Mouse (Mus musculus): Measurements from ENCODE around the gene Megf6. TPM values are rescaled to one million over a fixed set of nuclear protein-coding genes. Genes with fewer than 3 reads are reported as not detected.
A peak's percentile ranks its signal among the peaks of the same experiment; 100 is the strongest.

Megf6 gene
- total and polyA plus RNA-seq, 3 experiments = not detected

DNA sequence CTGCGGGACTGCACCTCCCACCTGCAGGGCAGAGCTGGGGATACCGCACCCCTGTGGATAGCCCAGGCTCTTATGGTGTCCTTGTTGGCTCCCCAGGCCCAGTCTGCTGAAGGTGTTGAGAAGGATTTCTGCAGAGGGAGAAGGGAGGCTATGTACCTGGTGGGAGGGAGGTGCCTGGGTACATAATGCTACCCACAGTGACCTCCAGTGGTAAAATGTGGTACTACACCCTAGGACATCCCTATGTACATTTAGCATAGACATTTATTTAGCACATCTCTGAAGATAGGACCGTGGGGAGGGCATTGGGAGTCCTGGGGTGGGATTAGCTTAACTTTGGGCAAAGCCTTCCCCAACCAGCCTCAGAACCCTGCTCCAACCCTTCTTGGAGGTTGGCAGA lies 102.5 kb downstream of the Megf6 start:
- in situ Hi-C loops (cut with MboI; ENCODE audit: low pct_ligation_motif_present, low pct_unique_long_range_greater_than_20kb, low sequenced_read_pairs) (no loop called here), dilution Hi-C loops (cut with MboI; ENCODE audit: extremely low pct_ligation_motif_present, extremely low pct_unique_long_range_greater_than_20kb, low sequenced_read_pairs) (no loop called here)
- Histone ChIP-seq H3K9me3 (replicated peaks; ENCODE audit: low read length) (peaks cover 96% of the 10 kb centered on the region), H3K9ac (ENCODE audit: insufficient read depth, low read depth) (no peak overlapping the region), H3K27me3 (replicated peaks) (no peaks in the 10 kb centered on the region), H3K36me3 (replicated peaks in 1 of 2; ENCODE audit: control insufficient read depth in 1 of 2, insufficient read depth in 1 of 2, low read length in 1 of 2) (no peaks in the 10 kb centered on the region), H3K4me2 (ENCODE audit: insufficient read depth, low read depth, poor library complexity, severe bottlenecking) (no peak overlapping the region), H3K4me3 (replicated peaks in 1 of 3; ENCODE audit: low read depth in 2 of 3, low read length in 2 of 3, poor library complexity in 1 of 3) (no peak overlapping the region), H3K79me2 (replicated peaks; ENCODE audit: control insufficient read depth, extremely low read depth, insufficient read depth, poor library complexity, severe bottlenecking) (no peaks in the 10 kb centered on the region), H3K27ac (ENCODE audit: insufficient read depth, low read depth) (no peak overlapping the region), H3K4me1 (ENCODE audit: control insufficient read depth in 1 of 2, insufficient read depth in 2 of 2) (no peaks in the 10 kb centered on the region)
- TF ChIP-seq NRF1 (IDR thresholded peaks at IDR 0.05; ENCODE audit: low read depth, low read length) (no peak), CTCF (conservative IDR thresholded peaks at IDR 0.05 in 1 of 2, IDR thresholded peaks at IDR 0.05 in 1 of 2; ENCODE audit: low read depth in 2 of 2, low read length in 2 of 2) (peak in 1 of 2 experiments; percentile 17; a peak in 1 of 4 replicates)
- peak; percentile 1 for DNase-seq (ENCODE audit: extremely low read depth)

GRCm38 (mm10) chr4:154279481-154279880 lies 109.0 kb downstream of the Megf6 start:
- dilution Hi-C loops (cut with MboI; ENCODE audit: extremely low pct_ligation_motif_present, extremely low pct_unique_long_range_greater_than_20kb, low sequenced_read_pairs) = no loop called here
- H3K4me2 ChIP-seq (ENCODE audit: insufficient read depth, low read depth, poor library complexity, severe bottlenecking) = no peak overlapping the region
- no peaks in the 10 kb centered on the region for H3K4me1 ChIP-seq (ENCODE audit: control insufficient read depth in 1 of 2, insufficient read depth in 2 of 2)
- H3K79me2 ChIP-seq (replicated peaks; ENCODE audit: control insufficient read depth, extremely low read depth, insufficient read depth, poor library complexity, severe bottlenecking) = no peaks in the 10 kb centered on the region
- no peaks in the 10 kb centered on the region for H3K27me3 ChIP-seq (replicated peaks)
- no peak for TF ChIP-seq MXI1 (IDR thresholded peaks at IDR 0.05; ENCODE audit: low read depth, low read length)
- TF ChIP-seq ZMIZ1 (IDR thresholded peaks at IDR 0.05; ENCODE audit: low read depth, low read length) = no peak
- TF ChIP-seq USF2 (conservative IDR thresholded peaks at IDR 0.05; ENCODE audit: low read depth, low read length) = no peak
- no peak for TF ChIP-seq IRF4 (IDR thresholded peaks at IDR 0.05; ENCODE audit: low read depth, low read length)
- no peak for TF ChIP-seq MAFK (IDR thresholded peaks at IDR 0.05; ENCODE audit: insufficient replicate concordance, low read length)
- H3K9me3 ChIP-seq (replicated peaks; ENCODE audit: low read length) = peaks cover 98% of the 10 kb centered on the region
- DNase-seq (ENCODE audit: extremely low read depth) = no peak
- no peak overlapping the region for H3K9ac ChIP-seq (ENCODE audit: insufficient read depth, low read depth)
- no peak overlapping the region for H3K27ac ChIP-seq (ENCODE audit: insufficient read depth, low read depth)
- no peaks in the 10 kb centered on the region for H3K36me3 ChIP-seq (replicated peaks in 1 of 2; ENCODE audit: control insufficient read depth in 1 of 2, insufficient read depth in 1 of 2, low read length in 1 of 2)
- in situ Hi-C loops (cut with MboI; ENCODE audit: low pct_ligation_motif_present, low pct_unique_long_range_greater_than_20kb, low sequenced_read_pairs) = no loop called here
- H3K4me3 ChIP-seq (replicated peaks in 1 of 3; ENCODE audit: low read depth in 2 of 3, low read length in 2 of 3, poor library complexity in 1 of 3) = no peak overlapping the region

DNA sequence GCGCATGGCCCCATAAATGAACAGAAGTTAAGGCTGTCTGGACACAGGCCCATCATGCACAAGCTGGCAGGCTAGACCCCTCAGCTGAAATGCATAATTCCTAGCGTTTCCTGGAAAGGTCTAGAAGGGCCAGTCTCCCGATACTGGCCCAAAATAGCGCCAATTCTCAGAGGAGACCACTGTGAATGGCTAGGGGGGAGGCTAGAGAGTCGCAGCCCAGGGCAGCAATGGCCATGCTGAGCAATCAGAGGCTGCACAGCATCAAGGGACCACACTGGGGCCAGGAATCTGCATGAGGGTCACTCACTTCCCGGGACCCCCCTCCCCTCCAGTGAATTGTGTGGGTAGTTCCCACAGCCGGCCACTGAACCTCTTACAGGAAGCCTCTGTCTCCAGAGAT lies 113.1 kb downstream of the Megf6 start:
- no peaks in the 10 kb centered on the region for H3K27me3 ChIP-seq (replicated peaks)
- H3K4me3 ChIP-seq (replicated peaks in 1 of 3; ENCODE audit: low read depth in 2 of 3, low read length in 2 of 3, poor library complexity in 1 of 3) = no peak overlapping the region
- no peaks in the 10 kb centered on the region for H3K79me2 ChIP-seq (replicated peaks; ENCODE audit: control insufficient read depth, extremely low read depth, insufficient read depth, poor library complexity, severe bottlenecking)
- no peaks in the 10 kb centered on the region for H3K4me1 ChIP-seq (ENCODE audit: control insufficient read depth in 1 of 2, insufficient read depth in 2 of 2)
- peaks cover 99% of the 10 kb centered on the region for H3K9me3 ChIP-seq (replicated peaks; ENCODE audit: low read length)
- no peak overlapping the region for H3K27ac ChIP-seq (ENCODE audit: insufficient read depth, low read depth)
- in situ Hi-C loops (cut with MboI; ENCODE audit: low pct_ligation_motif_present, low pct_unique_long_range_greater_than_20kb, low sequenced_read_pairs) (no loop called here), dilution Hi-C loops (cut with MboI; ENCODE audit: extremely low pct_ligation_motif_present, extremely low pct_unique_long_range_greater_than_20kb, low sequenced_read_pairs) (no loop called here)
- H3K36me3 ChIP-seq (replicated peaks in 1 of 2; ENCODE audit: control insufficient read depth in 1 of 2, insufficient read depth in 1 of 2, low read length in 1 of 2) = no peaks in the 10 kb centered on the region
- no peak overlapping the region for H3K4me2 ChIP-seq (ENCODE audit: insufficient read depth, low read depth, poor library complexity, severe bottlenecking)
- no peak for TF ChIP-seq USF1 (IDR thresholded peaks at IDR 0.05; ENCODE audit: low read depth, low read length)
- TF ChIP-seq NRF1 (IDR thresholded peaks at IDR 0.05; ENCODE audit: low read depth, low read length) = no peak
- TF ChIP-seq ETS1 (conservative IDR thresholded peaks at IDR 0.05; ENCODE audit: low read depth, low read length) = no peak
- no peak for TF ChIP-seq MXI1 (IDR thresholded peaks at IDR 0.05; ENCODE audit: low read depth, low read length)
- TF ChIP-seq EP300 (IDR thresholded peaks at IDR 0.05; ENCODE audit: low read length) = no peak
- no peak for TF ChIP-seq IRF4 (IDR thresholded peaks at IDR 0.05; ENCODE audit: low read depth, low read length)
- no peak for TF ChIP-seq NELFE (IDR thresholded peaks at IDR 0.05; ENCODE audit: low read depth, low read length)
- no peak for TF ChIP-seq UBTF (IDR thresholded peaks at IDR 0.05; ENCODE audit: low read depth, low read length)
- TF ChIP-seq POLR2A (IDR thresholded peaks at IDR 0.05; ENCODE audit: low read depth, low read length) = no peak
- TF ChIP-seq MAFK (IDR thresholded peaks at IDR 0.05; ENCODE audit: insufficient replicate concordance, low read length) = no peak
- TF ChIP-seq TCF12 (IDR thresholded peaks at IDR 0.05; ENCODE audit: low read depth, low read length) = no peak
- no peak for DNase-seq (ENCODE audit: extremely low read depth)
- no peak overlapping the region for H3K9ac ChIP-seq (ENCODE audit: insufficient read depth, low read depth)

Measured in CH12.LX (cell line).